In the genomic region with DNA sequence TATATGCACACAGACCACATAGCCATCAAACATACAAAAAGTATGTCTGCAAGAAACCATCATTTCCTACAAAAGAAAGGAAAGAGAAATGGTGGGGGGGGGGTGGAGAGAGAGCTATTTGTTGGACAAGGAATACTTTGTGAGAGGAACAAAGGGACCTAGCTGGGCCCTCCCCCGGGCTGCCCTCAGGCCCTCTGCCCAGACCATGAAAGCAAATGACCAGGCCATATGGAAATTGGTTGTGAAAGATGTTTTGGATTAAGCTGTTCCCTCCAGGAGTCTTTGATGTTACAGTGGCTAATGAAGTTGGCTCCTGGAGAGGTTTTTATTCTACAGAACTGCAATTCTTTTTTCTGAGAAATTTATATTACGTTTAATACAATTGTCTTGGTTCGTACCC, we compare ENCODE assay signal across 15 mouse cellular contexts.
A peak's percentile ranks its signal among the peaks of the same experiment; 100 is the strongest.
DNase-seq lines count a peak whose midpoint lies in the region; ATAC-seq lines count a peak whose summit lies in the region.
"Had no signal": no experiment of that assay in that cellular context is flagged by ENCODE, and none has a peak within 500 bp of the region (broad histone marks: within the 10 kb centered on the region; RNA-seq: fewer than 3 reads in every experiment).

No protein-coding gene starts in this region.

- H3K27me3 ChIP-seq in forebrain, embryonic 14.5 days (replicated peaks; ENCODE audit: control insufficient read depth, insufficient read depth, low read length), result no peaks in the 10 kb centered on the region
- H3K27me3 ChIP-seq in forebrain, embryonic 12.5 days, result no peaks in the 10 kb centered on the region
- no peaks in the 10 kb centered on the region for H3K27me3 ChIP-seq in embryonic facial prominence, embryonic 11.5 days (ENCODE audit: control insufficient read depth, insufficient read depth, low read length)
- H3K27me3 ChIP-seq: liver, embryonic 15.5 days; neural tube, embryonic 13.5 days had no signal

- H3K27ac ChIP-seq in forebrain, embryonic 14.5 days (ENCODE audit: low read depth, low read length), result no peak overlapping the region
- no peak overlapping the region for H3K27ac ChIP-seq in forebrain, embryonic 12.5 days
- no peak overlapping the region for H3K27ac ChIP-seq in embryonic facial prominence, embryonic 11.5 days (replicated peaks; ENCODE audit: low read depth, low read length)
- H3K27ac ChIP-seq: limb, embryonic 13.5 days; liver, embryonic 15.5 days; neural tube, embryonic 13.5 days had no signal

- H3K4me3 ChIP-seq in forebrain, embryonic 14.5 days (ENCODE audit: low read depth, low read length), result no peak overlapping the region
- no peak overlapping the region for H3K4me3 ChIP-seq in forebrain, embryonic 12.5 days (replicated peaks)
- H3K4me3 ChIP-seq in embryonic facial prominence, embryonic 11.5 days (ENCODE audit: low read depth, low read length), result no peak overlapping the region
- H3K4me3 ChIP-seq: limb, embryonic 13.5 days; liver, embryonic 15.5 days; neural tube, embryonic 13.5 days had no signal

- no peak for ATAC-seq in forebrain, embryonic 14.5 days
- ATAC-seq in forebrain, embryonic 12.5 days (ENCODE audit: low FRiP score), result no peak
- ATAC-seq in embryonic facial prominence, embryonic 11.5 days (replicated peaks; ENCODE audit: insufficient number of reproducible peaks, low FRiP score, low TSS enrichment, low read depth), result no peak

- WGBS in forebrain, embryonic 14.5 days, result 11% methylated on average over 3 of the region's 3 CpGs
- WGBS in forebrain, embryonic 12.5 days, result 12% methylated on average over 3 of the region's 3 CpGs
- WGBS in embryonic facial prominence, embryonic 11.5 days, result 23% methylated on average over 3 of the region's 3 CpGs

- DNase-seq in forebrain, embryonic 14.5 days (ENCODE audit: low spot score), result peak; percentile 33
- DNase-seq in Muller cell, postnatal 12 days (ENCODE audit: inconsistent ontology term), result peak; percentile 79
- DNase-seq in embryonic facial prominence, embryonic 11.5 days (ENCODE audit: low spot score), result peak; percentile 74
- DNase-seq in mesoderm, embryonic 11.5 days (ENCODE audit: low read depth, low spot score), result peak; percentile 39
- no peak for DNase-seq in layer of hippocampus, adult 9-10 months (ENCODE audit: low spot score)
- no peak for DNase-seq in adrenal gland, adult 18-20 months (ENCODE audit: low spot score in 2 of 2)
- no peak for DNase-seq in cerebellum, postnatal 36 days
- DNase-seq: cerebellum, adult 11-12 months; kidney, adult 8-10 months; layer of hippocampus, postnatal 36 days; lung, postnatal 10 days had no signal

- H3K9ac ChIP-seq in forebrain, embryonic 14.5 days (ENCODE audit: low read length), result no peak overlapping the region
- H3K9ac ChIP-seq in forebrain, embryonic 12.5 days, result no peak overlapping the region
- H3K9ac ChIP-seq in embryonic facial prominence, embryonic 11.5 days (replicated peaks; ENCODE audit: low read length), result no peak overlapping the region
- H3K9ac ChIP-seq: limb, embryonic 13.5 days; liver, embryonic 15.5 days; neural tube, embryonic 13.5 days had no signal

- H3K4me1 ChIP-seq in forebrain, embryonic 14.5 days (ENCODE audit: control insufficient read depth, insufficient read depth, low read length), result peaks cover 2% of the 10 kb centered on the region; the same call in 1 of the 2 replicates
- H3K4me1 ChIP-seq in forebrain, embryonic 12.5 days, result peaks cover 14% of the 10 kb centered on the region
- no peaks in the 10 kb centered on the region for H3K4me1 ChIP-seq in embryonic facial prominence, embryonic 11.5 days (ENCODE audit: control insufficient read depth, insufficient read depth, low read length)
- H3K4me1 ChIP-seq: liver, embryonic 15.5 days had no signal

- H3K9me3 ChIP-seq in forebrain, embryonic 14.5 days (replicated peaks; ENCODE audit: control insufficient read depth, low read length), result no peaks in the 10 kb centered on the region
- no peaks in the 10 kb centered on the region for H3K9me3 ChIP-seq in forebrain, embryonic 12.5 days
- H3K9me3 ChIP-seq in embryonic facial prominence, embryonic 11.5 days (replicated peaks; ENCODE audit: control insufficient read depth, low read length), result no peaks in the 10 kb centered on the region
- H3K9me3 ChIP-seq: limb, embryonic 13.5 days; liver, embryonic 15.5 days had no signal

- no peak overlapping the region for H3K4me2 ChIP-seq in forebrain, embryonic 14.5 days (ENCODE audit: low read length)
- no peak overlapping the region for H3K4me2 ChIP-seq in forebrain, embryonic 12.5 days
- no peak overlapping the region for H3K4me2 ChIP-seq in embryonic facial prominence, embryonic 11.5 days (ENCODE audit: low read depth, low read length)
- H3K4me2 ChIP-seq: limb, embryonic 13.5 days; liver, embryonic 15.5 days; neural tube, embryonic 13.5 days had no signal

- no peaks in the 10 kb centered on the region for H3K36me3 ChIP-seq in forebrain, embryonic 14.5 days (ENCODE audit: control insufficient read depth, insufficient read depth, low read length)
- no peaks in the 10 kb centered on the region for H3K36me3 ChIP-seq in forebrain, embryonic 12.5 days (replicated peaks)
- H3K36me3 ChIP-seq in embryonic facial prominence, embryonic 11.5 days (replicated peaks; ENCODE audit: control insufficient read depth, insufficient read depth, low read depth, low read length), result no peaks in the 10 kb centered on the region
- H3K36me3 ChIP-seq: limb, embryonic 13.5 days; liver, embryonic 15.5 days; neural tube, embryonic 13.5 days had no signal

Comparison
In these comparisons a context has a peak if more than half of its experiments do, and no peak if none do; other contexts are left out.
1. DNase-seq: peak in forebrain, embryonic 14.5 days (single experiment), Muller cell, postnatal 12 days (single experiment), embryonic facial prominence, embryonic 11.5 days (single experiment) and mesoderm, embryonic 11.5 days (single experiment); none in layer of hippocampus, adult 9-10 months (single experiment), adrenal gland, adult 18-20 months (0 of 2) and cerebellum, postnatal 36 days (0 of 2).